Mouse (Mus musculus): Measurements from ENCODE around the gene Cenpf. TPM values are rescaled to one million over a fixed set of nuclear protein-coding genes. Genes with fewer than 3 reads are reported as not detected.

The Cenpf gene
- total and polyA plus RNA-seq, 2 experiments: 0.01 to 0.18 TPM

GRCm38 (mm10) chr1:189675421-189675820 lies 12.5 kb downstream of the Cenpf start:
- peak; percentile 33 for DNase-seq (ENCODE audit: extremely low read depth, low read depth, low spot score)
- no peaks in the 10 kb centered on the region for H3K79me2 ChIP-seq (ENCODE audit: control insufficient read depth, insufficient read depth, low read length)
- no peaks in the 10 kb centered on the region for H3K4me1 ChIP-seq (ENCODE audit: control insufficient read depth, insufficient read depth, low read length)
- 89% methylated on average over 1 of the region's 1 CpGs for WGBS
- H3K9ac ChIP-seq (ENCODE audit: low read depth, low read length): no peak overlapping the region
- no peaks in the 10 kb centered on the region for H3K36me3 ChIP-seq (ENCODE audit: control insufficient read depth, insufficient read depth, low read length)
- no peaks in the 10 kb centered on the region for H3K27me3 ChIP-seq (ENCODE audit: control insufficient read depth, insufficient read depth, low read length)
- H3K4me3 ChIP-seq (ENCODE audit: insufficient read depth, low read depth, low read length): no peak overlapping the region
- TF ChIP-seq POLR2A (IDR thresholded peaks at IDR 0.05; ENCODE audit: extremely low read depth, insufficient read depth, low read length) (no peak), CTCF (IDR thresholded peaks at IDR 0.05; ENCODE audit: low read depth, low read length) (peak; percentile 19; the same call in 1 of the 2 replicates)
- no peak overlapping the region for H3K27ac ChIP-seq (replicated peaks; ENCODE audit: insufficient read depth, low read depth, low read length)

GRCm38 (mm10) chr1:189665966-189666365 lies 21.9 kb downstream of the Cenpf start:
- Histone ChIP-seq H3K27me3 (ENCODE audit: control insufficient read depth, insufficient read depth, low read length) (no peaks in the 10 kb centered on the region), H3K4me3 (ENCODE audit: insufficient read depth, low read depth, low read length) (no peak overlapping the region), H3K79me2 (ENCODE audit: control insufficient read depth, insufficient read depth, low read length) (no peaks in the 10 kb centered on the region), H3K27ac (replicated peaks; ENCODE audit: insufficient read depth, low read depth, low read length) (no peak overlapping the region), H3K9ac (ENCODE audit: low read depth, low read length) (no peak overlapping the region), H3K4me1 (ENCODE audit: control insufficient read depth, insufficient read depth, low read length) (no peaks in the 10 kb centered on the region), H3K36me3 (ENCODE audit: control insufficient read depth, insufficient read depth, low read length) (no peaks in the 10 kb centered on the region)
- 17% methylated on average over 3 of the region's 3 CpGs for WGBS
- DNase-seq (ENCODE audit: extremely low read depth, low read depth, low spot score): peak; percentile 65
- no peak for TF ChIP-seq CTCF (IDR thresholded peaks at IDR 0.05; ENCODE audit: low read depth, low read length)
- TF ChIP-seq POLR2A (IDR thresholded peaks at IDR 0.05; ENCODE audit: extremely low read depth, insufficient read depth, low read length): no peak

- Histone ChIP-seq H3K27me3 (ENCODE audit: control insufficient read depth, insufficient read depth, low read length) (no peaks in the 10 kb centered on the region), H3K9ac (ENCODE audit: low read depth, low read length) (no peak overlapping the region), H3K4me1 (ENCODE audit: control insufficient read depth, insufficient read depth, low read length) (no peaks in the 10 kb centered on the region), H3K27ac (replicated peaks; ENCODE audit: insufficient read depth, low read depth, low read length) (no peak overlapping the region), H3K36me3 (ENCODE audit: control insufficient read depth, insufficient read depth, low read length) (no peaks in the 10 kb centered on the region), H3K4me3 (ENCODE audit: insufficient read depth, low read depth, low read length) (no peak overlapping the region), H3K79me2 (ENCODE audit: control insufficient read depth, insufficient read depth, low read length) (no peaks in the 10 kb centered on the region)
- WGBS: 73% methylated on average over 4 of the region's 4 CpGs
- TF ChIP-seq POLR2A (IDR thresholded peaks at IDR 0.05; ENCODE audit: extremely low read depth, insufficient read depth, low read length): no peak
- TF ChIP-seq CTCF (IDR thresholded peaks at IDR 0.05; ENCODE audit: low read depth, low read length): no peak
- DNase-seq (ENCODE audit: extremely low read depth, low read depth, low spot score): no peak
Observed at GRCm38 (mm10) chr1:189664873-189665144, 23.1 kb downstream of the Cenpf start.

GRCm38 (mm10) chr1:189664061-189664872 lies 23.6 kb downstream of the Cenpf start:
- no peaks in the 10 kb centered on the region for H3K79me2 ChIP-seq (ENCODE audit: control insufficient read depth, insufficient read depth, low read length)
- no peaks in the 10 kb centered on the region for H3K4me1 ChIP-seq (ENCODE audit: control insufficient read depth, insufficient read depth, low read length)
- H3K36me3 ChIP-seq (ENCODE audit: control insufficient read depth, insufficient read depth, low read length): no peaks in the 10 kb centered on the region
- no peak overlapping the region for H3K27ac ChIP-seq (replicated peaks; ENCODE audit: insufficient read depth, low read depth, low read length)
- H3K4me3 ChIP-seq (ENCODE audit: insufficient read depth, low read depth, low read length): no peak overlapping the region
- DNase-seq (ENCODE audit: extremely low read depth, low read depth, low spot score): no peak
- H3K27me3 ChIP-seq (ENCODE audit: control insufficient read depth, insufficient read depth, low read length): no peaks in the 10 kb centered on the region
- no peak for TF ChIP-seq POLR2A (IDR thresholded peaks at IDR 0.05; ENCODE audit: extremely low read depth, insufficient read depth, low read length)
- no peak for TF ChIP-seq CTCF (IDR thresholded peaks at IDR 0.05; ENCODE audit: low read depth, low read length)
- no peak overlapping the region for H3K9ac ChIP-seq (ENCODE audit: low read depth, low read length)
- 96% methylated on average over 10 of the region's 10 CpGs for WGBS

- H3K4me3 ChIP-seq (ENCODE audit: insufficient read depth, low read depth, low read length): no peak overlapping the region
- no peak overlapping the region for H3K9ac ChIP-seq (ENCODE audit: low read depth, low read length)
- DNase-seq (ENCODE audit: extremely low read depth, low read depth, low spot score): no peak
- H3K4me1 ChIP-seq (ENCODE audit: control insufficient read depth, insufficient read depth, low read length): no peaks in the 10 kb centered on the region
- no peak overlapping the region for H3K27ac ChIP-seq (replicated peaks; ENCODE audit: insufficient read depth, low read depth, low read length)
- H3K79me2 ChIP-seq (ENCODE audit: control insufficient read depth, insufficient read depth, low read length): no peaks in the 10 kb centered on the region
- H3K27me3 ChIP-seq (ENCODE audit: control insufficient read depth, insufficient read depth, low read length): no peaks in the 10 kb centered on the region
- TF ChIP-seq POLR2A (IDR thresholded peaks at IDR 0.05; ENCODE audit: extremely low read depth, insufficient read depth, low read length) (no peak), CTCF (IDR thresholded peaks at IDR 0.05; ENCODE audit: low read depth, low read length) (no peak)
- 98% methylated on average over 1 of the region's 1 CpGs for WGBS
- no peaks in the 10 kb centered on the region for H3K36me3 ChIP-seq (ENCODE audit: control insufficient read depth, insufficient read depth, low read length)
Observed at GRCm38 (mm10) chr1:189663437-189663836, 24.4 kb downstream of the Cenpf start.

- no peak overlapping the region for H3K9ac ChIP-seq (ENCODE audit: low read depth, low read length)
- H3K4me3 ChIP-seq (ENCODE audit: insufficient read depth, low read depth, low read length): no peak overlapping the region
- peak; percentile 28 for DNase-seq (ENCODE audit: extremely low read depth, low read depth, low spot score)
- H3K4me1 ChIP-seq (ENCODE audit: control insufficient read depth, insufficient read depth, low read length): no peaks in the 10 kb centered on the region
- no peaks in the 10 kb centered on the region for H3K79me2 ChIP-seq (ENCODE audit: control insufficient read depth, insufficient read depth, low read length)
- no peak for TF ChIP-seq POLR2A (IDR thresholded peaks at IDR 0.05; ENCODE audit: extremely low read depth, insufficient read depth, low read length)
- TF ChIP-seq CTCF (IDR thresholded peaks at IDR 0.05; ENCODE audit: low read depth, low read length): no peak
- H3K27ac ChIP-seq (replicated peaks; ENCODE audit: insufficient read depth, low read depth, low read length): no peak overlapping the region
- no peaks in the 10 kb centered on the region for H3K36me3 ChIP-seq (ENCODE audit: control insufficient read depth, insufficient read depth, low read length)
- H3K27me3 ChIP-seq (ENCODE audit: control insufficient read depth, insufficient read depth, low read length): no peaks in the 10 kb centered on the region
Observed at GRCm38 (mm10) chr1:189661856-189662255, 26.0 kb downstream of the Cenpf start.

Measured in liver, adult 2 months (tissue).